Mouse (Mus musculus) neural tube, embryonic 11.5 days (tissue): ENCODE results near the gene Ephb1. TPM values are rescaled to one million over a fixed set of nuclear protein-coding genes. Genes with fewer than 3 reads are reported as not detected.

Source experiments
- ATAC-seq: fragments of 200-750 bp; cut with Nextera tagmentation; 2 replicates; pipeline ENCODE4 v1.8.0; 2017; ENCODE audit warnings: moderate number of reproducible peaks, mild to moderate bottlenecking, moderate TSS enrichment, moderate library complexity; ENCODE audit not compliant: insufficient read depth, low FRiP score, low TSS enrichment
- DNase-seq: peaks from one replicate; pipeline ENCODE4 v3.0.0-alpha.2; 2015; ENCODE audit warnings: low spot score
- H3K27ac ChIP-seq: fragments of 300-500 bp; sonication (generic); 2 replicates; pipeline ENCODE4 v1.5.1; 2014; ENCODE audit warnings: low read depth, mild to moderate bottlenecking, low read length
- H3K27me3 ChIP-seq: fragments of 300-500 bp; sonication (generic); 2 replicates; pipeline ENCODE4 v1.6.1; 2014; ENCODE audit warnings: mild to moderate bottlenecking, low read length, mixed read lengths; ENCODE audit not compliant: control insufficient read depth, insufficient read depth
- H3K36me3 ChIP-seq: fragments of 300-500 bp; sonication (generic); 2 replicates; pipeline ENCODE4 v1.6.1; 2014; ENCODE audit warnings: mild to moderate bottlenecking, low read length, moderate library complexity, mixed read lengths; ENCODE audit not compliant: control insufficient read depth, insufficient read depth
- H3K4me1 ChIP-seq: fragments of 300-500 bp; sonication (generic); 2 replicates; pipeline ENCODE4 v1.6.1; 2014; ENCODE audit warnings: low read length, mixed read lengths; ENCODE audit not compliant: control insufficient read depth, insufficient read depth
- H3K4me2 ChIP-seq: fragments of 300-500 bp; sonication (generic); 2 replicates; pipeline ENCODE4 v1.6.1; 2014; ENCODE audit warnings: low read depth, mild to moderate bottlenecking, moderate library complexity
- H3K4me3 ChIP-seq: fragments of 300-500 bp; sonication (generic); 2 replicates; pipeline ENCODE4 v1.5.1; 2014; ENCODE audit warnings: low read depth, low read length
- H3K9ac ChIP-seq: fragments of 300-500 bp; sonication (generic); 2 replicates; pipeline ENCODE4 v1.6.1; 2014; ENCODE audit warnings: mild to moderate bottlenecking, low read length
- H3K9me3 ChIP-seq: fragments of 300-500 bp; sonication (generic); 2 replicates; pipeline ENCODE4 v1.6.1; 2016; ENCODE audit warnings: low read length; ENCODE audit not compliant: control insufficient read depth
- WGBS: fragments of 180-500 bp; shearing (Covaris S2); extraction: QIAGEN DNeasy Blood & Tissue Kit; methylation state at CpG from one replicate; pipeline ENCODE4 v1.1.7; 2014; 5-methylcytosine and 5-hydroxymethylcytosine counted together
- polyA plus RNA-seq: library from polyadenylated mRNA; unstranded; fragments of >200 nt; fragmentation: Nextera tagmentation; extraction: Ambion mirVana; gene quantifications from 2 replicates; pipeline ENCODE4 v1.2.1, GENCODE M21; 2014

Ephb1 gene
- polyA plus RNA-seq, 1 experiment from 2014 or later: 11.2 TPM

DNA sequence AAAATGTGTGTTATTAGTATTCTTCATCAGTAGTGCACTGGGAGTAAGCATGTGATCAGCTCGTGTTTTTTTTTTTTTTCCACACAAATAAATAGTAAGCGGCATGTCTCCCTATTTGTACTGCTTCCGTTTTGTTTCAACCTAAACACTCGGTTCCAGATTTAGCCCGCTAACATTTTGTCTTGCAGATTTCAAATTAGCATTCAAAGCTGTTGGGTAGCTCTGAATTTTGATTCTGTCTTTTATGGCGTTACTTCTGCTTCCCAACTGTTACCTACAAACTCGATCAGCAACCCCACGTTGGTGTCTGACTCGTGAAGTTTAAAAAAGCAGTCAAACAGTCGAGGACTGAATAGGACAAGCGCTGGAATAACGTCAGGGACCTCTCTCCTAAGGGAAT lies 363.7 kb downstream of the Ephb1 start:
- Histone ChIP-seq H3K4me2 (no peak overlapping the region), H3K4me3 (no peak overlapping the region)

DNA sequence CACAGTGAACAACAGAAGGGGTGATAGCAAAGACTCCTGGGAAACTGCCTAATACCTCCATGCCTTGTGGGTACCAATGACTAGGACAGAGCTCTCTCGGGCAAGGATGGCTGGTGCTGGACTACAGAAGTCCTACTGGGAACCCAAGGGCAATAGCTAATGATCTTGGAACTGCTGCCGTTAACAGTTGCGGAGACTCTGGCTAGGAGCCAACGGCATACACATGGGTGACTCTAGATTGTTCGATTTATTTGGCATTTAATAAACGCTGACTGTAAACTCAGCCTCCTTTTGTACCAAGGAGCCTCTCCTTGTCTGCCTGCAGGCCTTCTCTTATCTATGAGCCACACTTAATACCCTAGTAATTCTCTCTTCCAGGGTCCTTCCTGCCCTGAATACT lies 364.5 kb downstream of the Ephb1 start:
- WGBS: 90% methylated on average over 6 of the region's 6 CpGs

More for the DNA sequence above, 363.7 kb downstream of the Ephb1 start:
- Histone ChIP-seq H3K27ac (no peak overlapping the region), H3K9me3 (no peaks in the 10 kb centered on the region), H3K9ac (no peak overlapping the region), H3K4me1 (no peaks in the 10 kb centered on the region), H3K27me3 (no peaks in the 10 kb centered on the region), H3K36me3 (no peaks in the 10 kb centered on the region)
- WGBS: 86% methylated on average over 12 of the region's 12 CpGs
- no peak for DNase-seq
- no peak for ATAC-seq

GRCm38 (mm10) chr9:101986910-101987309 lies 367.6 kb downstream of the Ephb1 start:
- Histone ChIP-seq H3K4me3 (no peak overlapping the region), H3K4me2 (no peak overlapping the region), H3K4me1 (no peaks in the 10 kb centered on the region), H3K27me3 (no peaks in the 10 kb centered on the region), H3K9me3 (no peaks in the 10 kb centered on the region), H3K9ac (no peak overlapping the region), H3K36me3 (no peaks in the 10 kb centered on the region), H3K27ac (no peak overlapping the region)
- 77% methylated on average over 2 of the region's 2 CpGs for WGBS
- DNase-seq: no peak
- ATAC-seq: no peak

More for the DNA sequence above, 364.5 kb downstream of the Ephb1 start:
- DNase-seq: no peak
- no peak overlapping the region for H3K27ac ChIP-seq
- H3K36me3 ChIP-seq: no peaks in the 10 kb centered on the region
- no peaks in the 10 kb centered on the region for H3K27me3 ChIP-seq
- H3K9me3 ChIP-seq: no peaks in the 10 kb centered on the region
- no peak overlapping the region for H3K4me3 ChIP-seq
- ATAC-seq: no peak
- H3K4me2 ChIP-seq: no peak overlapping the region
- no peak overlapping the region for H3K9ac ChIP-seq
- H3K4me1 ChIP-seq: no peaks in the 10 kb centered on the region

DNA sequence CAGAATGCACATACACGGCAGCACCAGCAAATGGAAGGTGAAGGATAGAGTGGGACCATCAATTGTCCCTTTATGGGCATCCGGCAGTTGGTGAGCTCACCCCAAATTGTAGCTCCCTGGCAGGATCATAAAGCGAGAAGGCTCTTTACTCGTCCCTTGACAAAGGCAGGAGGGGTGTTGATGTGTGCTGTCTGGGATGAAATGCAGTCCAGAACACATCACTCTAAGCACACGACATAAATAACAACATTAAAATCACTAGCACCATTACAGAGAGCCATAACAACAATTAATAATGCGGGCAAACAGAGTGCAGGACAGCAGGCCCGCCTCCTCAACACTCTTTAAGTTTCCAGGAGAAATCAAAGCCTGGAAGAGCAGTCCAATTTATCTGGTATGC lies 372.1 kb downstream of the Ephb1 start:
- Histone ChIP-seq H3K36me3 (no peaks in the 10 kb centered on the region), H3K4me1 (no peaks in the 10 kb centered on the region), H3K4me2 (no peak overlapping the region), H3K4me3 (no peak overlapping the region), H3K9me3 (no peaks in the 10 kb centered on the region), H3K9ac (no peak overlapping the region), H3K27me3 (no peaks in the 10 kb centered on the region), H3K27ac (no peak overlapping the region)
- no peak for ATAC-seq
- 64% methylated on average over 7 of the region's 7 CpGs for WGBS
- no peak for DNase-seq

GRCm38 (mm10) chr9:101981161-101981560 lies 373.3 kb downstream of the Ephb1 start:
- H3K9ac ChIP-seq: no peak overlapping the region
- 64% methylated on average over 2 of the region's 2 CpGs for WGBS
- no peak overlapping the region for H3K4me2 ChIP-seq
- H3K36me3 ChIP-seq: no peaks in the 10 kb centered on the region
- DNase-seq (no peak), ATAC-seq (no peak)
- H3K9me3 ChIP-seq: no peaks in the 10 kb centered on the region
- no peak overlapping the region for H3K27ac ChIP-seq
- no peaks in the 10 kb centered on the region for H3K4me1 ChIP-seq
- H3K27me3 ChIP-seq: no peaks in the 10 kb centered on the region
- no peak overlapping the region for H3K4me3 ChIP-seq

GRCm38 (mm10) chr9:101976884-101977465 lies 377.5 kb downstream of the Ephb1 start:
- ATAC-seq: no peak
- DNase-seq: no peak
- Histone ChIP-seq H3K27me3 (no peaks in the 10 kb centered on the region), H3K4me2 (no peak overlapping the region), H3K9ac (no peak overlapping the region), H3K27ac (no peak overlapping the region), H3K36me3 (no peaks in the 10 kb centered on the region), H3K9me3 (no peaks in the 10 kb centered on the region), H3K4me1 (no peaks in the 10 kb centered on the region), H3K4me3 (no peak overlapping the region)
- WGBS: 92% methylated on average over 4 of the region's 4 CpGs

GRCm38 (mm10) chr9:101972314-101972713 lies 382.2 kb downstream of the Ephb1 start:
- WGBS: 81% methylated on average over 8 of the region's 8 CpGs
- H3K9me3 ChIP-seq: no peaks in the 10 kb centered on the region
- ATAC-seq (no peak), DNase-seq (no peak)
- no peaks in the 10 kb centered on the region for H3K36me3 ChIP-seq
- no peak overlapping the region for H3K4me2 ChIP-seq
- H3K9ac ChIP-seq: no peak overlapping the region
- no peak overlapping the region for H3K4me3 ChIP-seq
- no peaks in the 10 kb centered on the region for H3K4me1 ChIP-seq
- no peaks in the 10 kb centered on the region for H3K27me3 ChIP-seq
- no peak overlapping the region for H3K27ac ChIP-seq

DNA sequence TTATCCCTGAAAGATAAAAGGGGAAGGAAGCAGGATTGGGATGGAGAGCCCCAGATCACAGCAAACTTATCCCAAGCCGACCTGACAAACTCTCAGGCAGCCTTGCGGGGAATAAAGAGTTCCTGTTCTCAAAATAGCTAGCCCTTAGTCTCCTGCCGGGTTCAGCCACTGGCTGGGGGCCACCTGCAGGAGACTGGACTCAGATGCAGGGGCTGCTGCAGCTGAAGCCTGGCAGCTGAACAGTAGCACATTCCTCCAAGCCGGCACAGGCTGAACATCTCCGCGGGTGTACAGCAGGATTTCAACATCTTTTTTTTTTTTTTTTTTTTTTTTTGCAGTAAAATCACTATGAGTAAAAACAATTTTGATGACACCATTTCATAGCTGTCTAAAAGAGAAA lies 382.7 kb downstream of the Ephb1 start:
- Histone ChIP-seq H3K27ac (no peak overlapping the region), H3K36me3 (no peaks in the 10 kb centered on the region), H3K4me1 (no peaks in the 10 kb centered on the region), H3K4me3 (no peak overlapping the region), H3K27me3 (no peaks in the 10 kb centered on the region), H3K9ac (no peak overlapping the region), H3K4me2 (no peak overlapping the region), H3K9me3 (no peaks in the 10 kb centered on the region)
- DNase-seq: peak; percentile 36
- no peak for ATAC-seq
- 32% methylated on average over 6 of the region's 6 CpGs for WGBS

GRCm38 (mm10) chr9:101956228-101956627 lies 398.3 kb downstream of the Ephb1 start:
- Histone ChIP-seq H3K36me3 (no peaks in the 10 kb centered on the region), H3K27ac (no peak overlapping the region), H3K4me1 (no peaks in the 10 kb centered on the region), H3K4me3 (no peak overlapping the region), H3K27me3 (no peaks in the 10 kb centered on the region), H3K9me3 (no peaks in the 10 kb centered on the region), H3K9ac (no peak overlapping the region), H3K4me2 (no peak overlapping the region)
- no peak for ATAC-seq
- no peak for DNase-seq
- WGBS: 39% methylated on average over 4 of the region's 4 CpGs
